Mouse (Mus musculus) liver, postnatal 0 days (tissue): ENCODE results near the gene As3mt. TPM values are rescaled to one million over a fixed set of nuclear protein-coding genes. Genes with fewer than 3 reads are reported as not detected.
A peak's percentile ranks its signal among the peaks of the same experiment; 100 is the strongest.

Experiments
- ATAC-seq: fragments of 200-750 bp; cut with Nextera tagmentation; 2 replicates; pipeline ENCODE4 v1.8.0; 2017; ENCODE audit warnings: mild to moderate bottlenecking, moderate library complexity
- DNase-seq: peaks from one replicate; pipeline ENCODE4 v3.0.0-alpha.2; 2016
- H3K27ac ChIP-seq: fragments of 300-500 bp; sonication (generic); 2 replicates; pipeline ENCODE4 v1.5.1; 2014; ENCODE audit warnings: antibody characterized with exemption, moderate library complexity, mild to moderate bottlenecking, low read depth
- H3K27me3 ChIP-seq: fragments of 300-500 bp; sonication (generic); 2 replicates; pipeline ENCODE4 v1.6.1; 2014; ENCODE audit warnings: low read length, control low read depth, mixed read lengths; ENCODE audit not compliant: insufficient read depth
- H3K36me3 ChIP-seq: fragments of 300-500 bp; sonication (generic); replicated peaks from 2 replicates; pipeline ENCODE4 v1.6.1; 2014; ENCODE audit warnings: mild to moderate bottlenecking, control low read depth, low read length, moderate library complexity, mixed read lengths; ENCODE audit not compliant: insufficient read depth
- H3K4me1 ChIP-seq: fragments of 300-500 bp; sonication (generic); 2 replicates; pipeline ENCODE4 v1.6.1; 2014; ENCODE audit warnings: antibody characterized with exemption, mild to moderate bottlenecking, control low read depth; ENCODE audit not compliant: insufficient read depth
- H3K4me2 ChIP-seq: fragments of 300-500 bp; sonication (generic); 2 replicates; pipeline ENCODE4 v1.6.1; 2014; ENCODE audit warnings: low read depth, mild to moderate bottlenecking, low read length, moderate library complexity, mixed read lengths
- H3K4me3 ChIP-seq: fragments of 300-500 bp; sonication (generic); 2 replicates; pipeline ENCODE4 v1.5.1; 2014; ENCODE audit warnings: low read depth, low read length
- H3K9ac ChIP-seq: fragments of 300-500 bp; sonication (generic); replicated peaks from 2 replicates; pipeline ENCODE4 v1.6.1; 2014; ENCODE audit warnings: mild to moderate bottlenecking, moderate library complexity
- H3K9me3 ChIP-seq: fragments of 300-500 bp; sonication (generic); 2 replicates; pipeline ENCODE4 v1.6.1; 2016; ENCODE audit warnings: mild to moderate bottlenecking, control low read depth, low read length, mixed read lengths
- CTCF ChIP-seq: sonication (generic); IDR thresholded peaks from 2 replicates; pipeline ENCODE4 v1.5.1; 2016; ENCODE audit warnings: antibody characterized with exemption, low read depth
- EP300 ChIP-seq: IDR thresholded peaks from 2 replicates; pipeline ENCODE4 v1.6.1; 2016; ENCODE audit warnings: antibody characterized with exemption, low read depth, mild to moderate bottlenecking
- WGBS: fragments of 180-500 bp; shearing (Covaris S2); extraction: QIAGEN DNeasy Blood & Tissue Kit; methylation state at CpG from one replicate; pipeline ENCODE4 v1.1.7; 2014; ENCODE audit not compliant: insufficient replicate concordance; 5-methylcytosine and 5-hydroxymethylcytosine counted together
- polyA plus RNA-seq: library from polyadenylated mRNA; unstranded; fragments of >200 nt; fragmentation: Nextera tagmentation; extraction: Ambion mirVana; gene quantifications from 2 replicates; pipeline ENCODE4 v1.2.1, GENCODE M21; 2015

The As3mt gene
- polyA plus RNA-seq, 1 experiment from 2014 or later, result 28.4 TPM

DNA sequence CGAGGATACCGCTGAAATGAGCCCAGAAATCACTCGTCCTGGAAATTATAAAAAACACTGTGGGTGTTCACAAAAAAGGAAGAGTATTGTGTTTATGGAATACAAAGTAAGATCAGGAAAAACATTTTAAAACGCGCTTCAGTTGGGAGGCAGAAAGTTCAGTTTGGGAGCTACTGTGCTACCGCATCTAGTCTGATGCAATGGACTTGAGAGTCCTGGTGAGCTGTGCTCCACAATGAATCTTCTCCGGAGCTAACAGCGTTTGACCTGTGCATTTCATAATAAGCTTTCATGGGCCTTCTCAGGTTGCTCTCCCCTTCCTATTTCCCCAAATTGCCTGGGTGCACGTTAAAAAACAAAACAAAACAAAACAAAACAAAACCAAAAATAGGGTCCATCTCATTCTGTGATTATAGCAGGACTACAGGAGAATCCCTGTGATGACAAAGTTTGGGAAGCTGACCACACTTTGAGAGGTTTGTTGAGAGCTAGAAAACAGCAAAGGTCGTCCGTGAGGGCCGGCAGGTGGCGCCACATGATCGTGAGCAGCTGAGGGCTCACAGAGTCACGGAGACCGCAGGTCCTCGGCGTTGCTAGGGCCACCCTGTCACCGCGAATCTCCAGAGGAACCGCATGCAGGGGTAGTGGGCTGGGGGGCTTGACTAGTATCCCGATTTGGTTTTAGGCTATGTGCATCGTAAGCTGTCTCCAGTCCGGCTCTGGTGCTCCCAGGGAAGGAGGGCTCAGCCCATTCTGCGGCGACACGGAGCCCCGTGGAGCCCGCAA, 53.3 kb downstream of the As3mt start:
- peak overlapping the region; percentile 26 for H3K9ac ChIP-seq
- peak; percentile 99 for TF ChIP-seq CTCF
- no peak for TF ChIP-seq EP300
- H3K4me1 ChIP-seq, result peaks cover 13% of the 10 kb centered on the region
- peaks cover 6% of the 10 kb centered on the region; the same call in 1 of the 2 replicates for H3K27me3 ChIP-seq
- H3K27ac ChIP-seq, result peak overlapping the region; percentile 80
- H3K4me2 ChIP-seq, result peak overlapping the region; percentile 99
- no peaks in the 10 kb centered on the region for H3K36me3 ChIP-seq
- ATAC-seq (peak; percentile 70), DNase-seq (peak; percentile 92)
- H3K9me3 ChIP-seq, result no peaks in the 10 kb centered on the region
- 17% methylated on average over 29 of the region's 29 CpGs for WGBS
- H3K4me3 ChIP-seq, result peak overlapping the region; percentile 99

DNA sequence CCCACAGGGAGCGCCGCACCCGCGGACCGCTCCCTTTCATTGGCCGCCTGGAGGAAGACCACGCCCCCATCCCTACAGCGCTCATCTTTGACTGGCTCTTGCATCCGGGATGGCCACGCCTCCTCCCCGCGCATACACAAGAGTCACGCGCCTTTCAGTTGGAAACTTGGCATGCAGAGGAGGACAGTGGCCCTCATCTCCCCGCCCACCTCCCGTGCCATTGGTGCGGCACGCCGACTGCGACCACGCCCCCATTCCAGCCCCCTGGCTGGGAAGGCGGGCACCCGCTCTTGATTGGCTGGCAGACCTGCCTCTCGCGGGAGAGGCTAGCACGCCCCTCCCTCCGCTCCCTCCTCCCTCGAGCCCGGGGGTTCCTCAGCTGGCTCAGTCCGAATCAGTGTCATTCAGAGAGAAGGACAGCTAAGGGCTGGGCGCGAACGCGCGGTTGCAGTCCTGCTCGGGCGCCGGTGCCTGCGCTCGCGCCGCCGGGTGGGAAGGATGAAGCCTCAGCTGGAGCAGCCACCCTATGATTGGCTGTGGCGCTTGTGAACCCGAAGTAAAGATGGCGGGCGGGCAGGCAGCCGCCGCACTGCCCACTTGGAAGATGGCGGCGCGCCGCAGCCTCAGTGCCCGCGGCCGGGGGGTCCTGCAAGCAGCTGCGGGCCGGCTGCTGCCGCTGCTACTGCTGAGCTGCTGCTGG, 54.1 kb downstream of the As3mt start, which contains the start of gene Cnnm2:
Cnnm2 (plus strand) TSS at position 350 of the 700 bp plus-strand sequence.
- peak; percentile 92 for ATAC-seq
- Histone ChIP-seq H3K4me1 (peaks cover 13% of the 10 kb centered on the region), H3K36me3 (no peaks in the 10 kb centered on the region), H3K27ac (peak within 1 kb of the TSS; percentile 80), H3K9ac (peak within 1 kb of the TSS; percentile 90), H3K4me2 (peak within 1 kb of the TSS; percentile 99), H3K9me3 (no peaks in the 10 kb centered on the region), H3K27me3 (peaks cover 6% of the 10 kb centered on the region; the same call in 1 of the 2 replicates), H3K4me3 (peak within 1 kb of the TSS; percentile 99)
- TF ChIP-seq EP300, result no peak
- TF ChIP-seq CTCF, result no peak
- DNase-seq, result peak; percentile 100
- WGBS, result 0% methylated on average over 58 of the region's 59 CpGs

DNA sequence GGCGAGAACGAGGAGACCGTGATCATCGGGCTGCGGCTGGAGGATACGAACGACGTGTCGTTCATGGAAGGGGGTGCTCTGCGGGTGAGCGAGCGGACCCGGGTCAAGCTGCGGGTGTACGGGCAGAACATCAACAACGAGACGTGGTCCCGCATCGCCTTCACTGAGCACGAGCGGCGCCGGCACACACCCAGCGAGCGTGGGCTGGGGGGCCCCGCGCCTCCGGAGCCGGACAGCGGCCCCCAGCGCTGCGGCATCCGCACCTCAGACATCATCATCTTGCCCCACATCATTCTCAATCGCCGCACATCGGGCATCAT, 54.7 kb downstream of the As3mt start:
- H3K36me3 ChIP-seq, result no peaks in the 10 kb centered on the region
- peaks cover 6% of the 10 kb centered on the region; the same call in 1 of the 2 replicates for H3K27me3 ChIP-seq
- no peaks in the 10 kb centered on the region for H3K9me3 ChIP-seq
- TF ChIP-seq CTCF (no peak), EP300 (no peak)
- WGBS, result under 1% methylated on average over 36 of the region's 36 CpGs
- H3K4me3 ChIP-seq, result peak overlapping the region; percentile 99
- H3K4me2 ChIP-seq, result peak overlapping the region; percentile 99
- peaks cover 13% of the 10 kb centered on the region for H3K4me1 ChIP-seq
- H3K9ac ChIP-seq, result peak overlapping the region; percentile 90
- H3K27ac ChIP-seq, result peak overlapping the region; percentile 70
- no peak for DNase-seq
- ATAC-seq, result no peak

DNA sequence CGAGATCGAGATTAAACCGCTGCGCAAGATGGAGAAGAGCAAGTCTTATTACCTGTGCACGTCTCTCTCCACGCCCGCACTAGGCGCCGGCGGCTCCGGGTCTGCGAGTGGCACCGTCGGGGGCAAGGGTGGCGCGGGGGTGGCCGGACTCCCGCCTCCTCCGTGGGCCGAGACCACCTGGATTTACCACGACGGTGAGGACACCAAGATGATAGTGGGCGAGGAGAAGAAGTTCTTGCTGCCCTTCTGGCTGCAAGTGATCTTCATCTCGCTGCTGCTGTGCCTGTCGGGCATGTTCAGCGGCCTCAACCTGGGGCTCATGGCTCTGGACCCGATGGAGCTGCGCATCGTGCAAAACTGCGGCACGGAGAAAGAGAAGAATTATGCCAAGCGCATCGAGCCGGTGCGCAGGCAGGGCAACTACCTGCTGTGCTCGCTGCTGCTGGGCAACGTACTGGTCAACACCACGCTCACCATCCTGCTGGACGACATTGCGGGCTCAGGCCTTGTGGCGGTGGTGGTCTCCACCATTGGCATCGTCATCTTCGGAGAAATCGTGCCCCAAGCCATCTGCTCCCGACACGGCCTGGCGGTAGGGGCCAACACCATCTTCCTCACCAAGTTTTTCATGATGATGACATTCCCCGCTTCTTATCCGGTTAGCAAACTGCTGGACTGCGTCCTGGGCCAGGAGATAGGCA, 55.2 kb downstream of the As3mt start:
- WGBS, result 2% methylated on average over 49 of the region's 50 CpGs
- DNase-seq, result peak; percentile 50
- Histone ChIP-seq H3K9ac (peak overlapping the region; percentile 90), H3K4me2 (peak overlapping the region; percentile 99), H3K4me3 (peak overlapping the region; percentile 99), H3K27ac (no peak overlapping the region), H3K27me3 (peaks cover 6% of the 10 kb centered on the region; the same call in 1 of the 2 replicates), H3K36me3 (no peaks in the 10 kb centered on the region), H3K9me3 (no peaks in the 10 kb centered on the region), H3K4me1 (peaks cover 13% of the 10 kb centered on the region)
- TF ChIP-seq CTCF (no peak), EP300 (no peak)
- ATAC-seq, result no peak

DNA sequence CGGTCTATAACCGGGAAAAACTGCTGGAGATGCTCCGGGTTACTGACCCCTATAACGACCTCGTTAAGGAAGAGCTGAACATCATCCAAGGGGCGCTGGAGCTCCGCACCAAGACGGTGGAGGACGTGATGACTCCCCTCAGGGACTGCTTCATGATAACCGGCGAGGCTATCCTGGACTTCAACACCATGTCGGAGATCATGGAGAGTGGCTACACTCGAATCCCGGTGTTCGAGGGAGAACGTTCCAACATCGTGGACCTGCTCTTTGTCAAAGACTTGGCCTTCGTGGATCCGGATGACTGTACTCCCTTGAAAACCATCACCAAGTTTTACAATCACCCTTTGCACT, 55.7 kb downstream of the As3mt start:
- Histone ChIP-seq H3K4me1 (peaks cover 13% of the 10 kb centered on the region), H3K9ac (peak overlapping the region; percentile 90)
- no peak for ATAC-seq

DNA sequence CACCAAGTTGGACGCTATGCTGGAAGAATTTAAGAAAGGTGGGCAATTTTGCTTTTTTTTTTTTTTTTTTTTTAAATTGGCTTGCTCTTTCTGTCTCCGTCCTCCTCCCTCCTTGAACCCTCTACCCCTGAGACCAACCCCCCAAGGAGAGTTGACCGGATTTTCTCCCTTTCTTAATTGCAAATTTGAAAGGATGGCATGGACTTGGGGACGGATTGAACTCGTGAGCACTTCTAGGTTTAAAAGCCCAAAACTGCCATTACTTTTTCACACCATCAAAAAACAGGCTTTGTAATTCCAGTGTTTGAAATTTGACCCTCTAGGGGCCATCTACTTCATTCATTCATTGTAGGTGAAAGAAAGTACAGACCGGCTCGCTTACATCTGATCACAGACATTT, 56.1 kb downstream of the As3mt start:
- Histone ChIP-seq H3K36me3 (no peaks in the 10 kb centered on the region), H3K4me2 (peak overlapping the region; percentile 99), H3K4me3 (peak overlapping the region; percentile 99), H3K9ac (0 out of 2 replicates have a peak overlapping the region, but pooled peaks have one; percentile 90), H3K27me3 (peaks cover 6% of the 10 kb centered on the region; the same call in 1 of the 2 replicates), H3K4me1 (peaks cover 13% of the 10 kb centered on the region), H3K9me3 (no peaks in the 10 kb centered on the region), H3K27ac (no peak overlapping the region)
- 38% methylated on average over 7 of the region's 7 CpGs for WGBS
- ATAC-seq (no peak), DNase-seq (no peak)
- TF ChIP-seq CTCF (no peak), EP300 (no peak)

More for the DNA sequence above, 55.7 kb downstream of the As3mt start:
- peak; percentile 26 for DNase-seq
- peaks cover 6% of the 10 kb centered on the region; the same call in 1 of the 2 replicates for H3K27me3 ChIP-seq
- H3K27ac ChIP-seq, result no peak overlapping the region
- no peaks in the 10 kb centered on the region for H3K9me3 ChIP-seq
- H3K4me3 ChIP-seq, result peak overlapping the region; percentile 99
- WGBS, result 2% methylated on average over 19 of the region's 19 CpGs
- TF ChIP-seq CTCF, result no peak
- TF ChIP-seq EP300, result no peak
- no peaks in the 10 kb centered on the region for H3K36me3 ChIP-seq
- peak overlapping the region; percentile 99 for H3K4me2 ChIP-seq
